Mouse (Mus musculus) heart, embryonic 14.5 days (tissue): Measurements from ENCODE around the gene 1300017J02Rik. TPM values are rescaled to one million over a fixed set of nuclear protein-coding genes. Genes with fewer than 3 reads are reported as not detected.

ENCODE experiments used
- ATAC-seq: fragments of 200-750 bp; cut with Nextera tagmentation; 2 replicates; pipeline ENCODE4 v1.8.0; 2017; ENCODE audit warnings: low read depth, moderate TSS enrichment; ENCODE audit not compliant: insufficient number of reproducible peaks, insufficient read depth, low FRiP score
- H3K27ac ChIP-seq, 2 experiments: fragments of 200-500 bp in 1 of 2; fragments of 300-500 bp in 1 of 2; sonication (generic) in 1 of 2; replicated peaks in 1 of 2; 2 replicates each; pipeline ENCODE4 v1.5.1; 2012 to 2014; ENCODE audit warnings: low read depth in 2 of 2, low read length in 2 of 2, control low read depth in 1 of 2, mild to moderate bottlenecking in 1 of 2, mixed read lengths in 1 of 2; ENCODE audit not compliant: control insufficient read depth in 1 of 2, insufficient read depth in 1 of 2
- H3K27me3 ChIP-seq: fragments of 300-500 bp; sonication (generic); 2 replicates; pipeline ENCODE4 v1.6.1; 2014; ENCODE audit warnings: mild to moderate bottlenecking, low read length, control low read depth; ENCODE audit not compliant: control insufficient read depth, insufficient read depth
- H3K36me3 ChIP-seq: fragments of 300-500 bp; sonication (generic); 2 replicates; pipeline ENCODE4 v1.6.1; 2014; ENCODE audit warnings: mild to moderate bottlenecking, control low read depth, low read length, mixed read lengths; ENCODE audit not compliant: control insufficient read depth, insufficient read depth
- H3K4me1 ChIP-seq, 2 experiments: fragments of 200-500 bp in 1 of 2; fragments of 300-500 bp in 1 of 2; sonication (generic) in 1 of 2; 2 replicates each; pipeline ENCODE4 v1.6.1; 2012 to 2014; ENCODE audit warnings: low read length in 2 of 2, control low read depth in 1 of 2, mixed read lengths in 1 of 2; ENCODE audit not compliant: control insufficient read depth in 2 of 2, insufficient read depth in 2 of 2
- H3K4me2 ChIP-seq: fragments of 300-500 bp; sonication (generic); 2 replicates; pipeline ENCODE4 v1.6.1; 2014; ENCODE audit warnings: mild to moderate bottlenecking, low read length
- H3K4me3 ChIP-seq, 2 experiments: fragments of 200-500 bp in 1 of 2; fragments of 300-500 bp in 1 of 2; sonication (generic) in 1 of 2; 2 replicates each; pipeline ENCODE4 v1.5.1; 2012 to 2014; ENCODE audit warnings: low read length in 2 of 2, mild to moderate bottlenecking in 2 of 2, control low read depth in 1 of 2, low read depth in 1 of 2, moderate library complexity in 1 of 2; ENCODE audit not compliant: control insufficient read depth in 1 of 2, insufficient read depth in 1 of 2
- H3K9ac ChIP-seq: fragments of 300-500 bp; sonication (generic); 2 replicates; pipeline ENCODE4 v1.6.1; 2014; ENCODE audit warnings: mild to moderate bottlenecking, low read length
- H3K9me3 ChIP-seq: fragments of 300-500 bp; sonication (generic); 2 replicates; pipeline ENCODE4 v1.6.1; 2016; ENCODE audit warnings: low read length, control low read depth; ENCODE audit not compliant: control insufficient read depth
- WGBS: fragments of 180-500 bp; shearing (Covaris S2); extraction: QIAGEN DNeasy Blood & Tissue Kit; methylation state at CpG from one replicate; pipeline ENCODE4 v1.1.7; 2014; 5-methylcytosine and 5-hydroxymethylcytosine counted together
- polyA plus RNA-seq: library from polyadenylated mRNA; unstranded; fragments of >200 nt; fragmentation: Nextera tagmentation; extraction: Ambion mirVana; gene quantifications from 2 replicates; pipeline ENCODE4 v1.2.1, GENCODE M21; 2014

1300017J02Rik gene
- polyA plus RNA-seq, 1 experiment from 2014 or later: 1.3 TPM

- H3K9me3 ChIP-seq: no peaks in the 10 kb centered on the region
- H3K4me2 ChIP-seq: no peak overlapping the region
- WGBS: 80% methylated on average over 13 of the region's 13 CpGs
- H3K4me1 ChIP-seq: peaks cover 5 to 8% of the 10 kb centered on the region in 2 experiments; a peak in 2 of 4 replicates
- H3K27me3 ChIP-seq: no peaks in the 10 kb centered on the region
- no peak for ATAC-seq
- H3K9ac ChIP-seq: no peak overlapping the region
- no peaks in the 10 kb centered on the region for H3K36me3 ChIP-seq
- H3K4me3 ChIP-seq: no peak overlapping the region
- H3K27ac ChIP-seq: no peak overlapping the region
Observed at GRCm38 (mm10) chr9:103228370-103229003, 76.4 kb downstream of the 1300017J02Rik start.

GRCm38 (mm10) chr9:103227760-103228159 lies 77.1 kb downstream of the 1300017J02Rik start:
- Histone ChIP-seq H3K4me2 (no peak overlapping the region), H3K9ac (no peak overlapping the region), H3K27ac (no peak overlapping the region), H3K9me3 (no peaks in the 10 kb centered on the region), H3K4me3 (no peak overlapping the region), H3K27me3 (no peaks in the 10 kb centered on the region), H3K4me1 (peaks cover 5 to 8% of the 10 kb centered on the region in 2 experiments; a peak in 2 of 4 replicates), H3K36me3 (no peaks in the 10 kb centered on the region)
- 85% methylated on average over 16 of the region's 16 CpGs for WGBS
- ATAC-seq: no peak

- no peak overlapping the region for H3K27ac ChIP-seq
- no peak overlapping the region for H3K4me2 ChIP-seq
- no peak overlapping the region for H3K4me3 ChIP-seq
- H3K9ac ChIP-seq: no peak overlapping the region
- H3K36me3 ChIP-seq: no peaks in the 10 kb centered on the region
- no peaks in the 10 kb centered on the region for H3K27me3 ChIP-seq
- H3K9me3 ChIP-seq: no peaks in the 10 kb centered on the region
- H3K4me1 ChIP-seq: peaks cover 5 to 8% of the 10 kb centered on the region in 2 experiments; a peak in 2 of 4 replicates
- no peak for ATAC-seq
- WGBS: 86% methylated on average over 15 of the region's 15 CpGs
Observed at GRCm38 (mm10) chr9:103226806-103227205, 78.1 kb downstream of the 1300017J02Rik start.

GRCm38 (mm10) chr9:103225464-103225863 lies 79.4 kb downstream of the 1300017J02Rik start:
- 66% methylated on average over 3 of the region's 3 CpGs for WGBS
- ATAC-seq: no peak

GRCm38 (mm10) chr9:103224721-103225120 lies 80.2 kb downstream of the 1300017J02Rik start:
- no peaks in the 10 kb centered on the region for H3K9me3 ChIP-seq
- WGBS: 92% methylated on average over 7 of the region's 7 CpGs

More at GRCm38 (mm10) chr9:103225464-103225863, 79.4 kb downstream of the 1300017J02Rik start:
- Histone ChIP-seq H3K4me3 (no peak overlapping the region), H3K4me1 (peaks cover under 1 to 5% of the 10 kb centered on the region in 2 experiments; a peak in 2 of 4 replicates), H3K27ac (no peak overlapping the region), H3K4me2 (no peak overlapping the region), H3K27me3 (no peaks in the 10 kb centered on the region), H3K9ac (no peak overlapping the region), H3K36me3 (no peaks in the 10 kb centered on the region), H3K9me3 (no peaks in the 10 kb centered on the region)

GRCm38 (mm10) chr9:103214281-103214680 lies 90.6 kb downstream of the 1300017J02Rik start:
- Histone ChIP-seq H3K27ac (no peak overlapping the region), H3K4me1 (peaks cover 2 to 8% of the 10 kb centered on the region in 2 experiments; a peak in 2 of 4 replicates), H3K4me3 (no peak overlapping the region), H3K4me2 (no peak overlapping the region), H3K9me3 (no peaks in the 10 kb centered on the region), H3K36me3 (no peaks in the 10 kb centered on the region), H3K9ac (no peak overlapping the region), H3K27me3 (no peaks in the 10 kb centered on the region)
- ATAC-seq: no peak
- WGBS: 80% methylated on average over 6 of the region's 6 CpGs

More at GRCm38 (mm10) chr9:103224721-103225120, 80.2 kb downstream of the 1300017J02Rik start:
- no peaks in the 10 kb centered on the region for H3K27me3 ChIP-seq
- H3K4me2 ChIP-seq: no peak overlapping the region
- no peaks in the 10 kb centered on the region for H3K4me1 ChIP-seq
- no peaks in the 10 kb centered on the region for H3K36me3 ChIP-seq
- ATAC-seq: no peak
- no peak overlapping the region for H3K9ac ChIP-seq
- H3K27ac ChIP-seq: no peak overlapping the region
- no peak overlapping the region for H3K4me3 ChIP-seq

GRCm38 (mm10) chr9:103213631-103214030 lies 91.3 kb downstream of the 1300017J02Rik start:
- H3K27ac ChIP-seq: no peak overlapping the region

More at GRCm38 (mm10) chr9:103213631-103214030, 91.3 kb downstream of the 1300017J02Rik start:
- no peak for ATAC-seq
- no peaks in the 10 kb centered on the region for H3K27me3 ChIP-seq
- no peak overlapping the region for H3K4me3 ChIP-seq
- H3K9ac ChIP-seq: no peak overlapping the region
- peaks cover 2 to 8% of the 10 kb centered on the region in 2 experiments; a peak in 2 of 4 replicates for H3K4me1 ChIP-seq
- H3K36me3 ChIP-seq: no peaks in the 10 kb centered on the region
- 33% methylated on average over 2 of the region's 2 CpGs for WGBS
- no peaks in the 10 kb centered on the region for H3K9me3 ChIP-seq
- H3K4me2 ChIP-seq: no peak overlapping the region
